Mouse (Mus musculus) kidney, postnatal 14 days (tissue): ENCODE data around the gene Cd79b.

ENCODE experiments used
- DNase-seq: peaks from one replicate; pipeline ENCODE4 v3.0.0; 2022; ENCODE audit warnings: mixed read lengths

Gene Cd79b

GRCm38 (mm10) chr11:106271794-106272643, 42.5 kb downstream of the Cd79b start:
- peak; percentile 51 for DNase-seq

- DNase-seq: no peak
These were observed 43.3 kb downstream of the Cd79b start for GRCm38 (mm10) chr11:106271131-106271793.

- DNase-seq: peak; percentile 50
These were observed 45.5 kb downstream of the Cd79b start for GRCm38 (mm10) chr11:106269060-106269431.

GRCm38 (mm10) chr11:106268326-106269059, 46.1 kb downstream of the Cd79b start:
- DNase-seq: peak; percentile 73

DNA sequence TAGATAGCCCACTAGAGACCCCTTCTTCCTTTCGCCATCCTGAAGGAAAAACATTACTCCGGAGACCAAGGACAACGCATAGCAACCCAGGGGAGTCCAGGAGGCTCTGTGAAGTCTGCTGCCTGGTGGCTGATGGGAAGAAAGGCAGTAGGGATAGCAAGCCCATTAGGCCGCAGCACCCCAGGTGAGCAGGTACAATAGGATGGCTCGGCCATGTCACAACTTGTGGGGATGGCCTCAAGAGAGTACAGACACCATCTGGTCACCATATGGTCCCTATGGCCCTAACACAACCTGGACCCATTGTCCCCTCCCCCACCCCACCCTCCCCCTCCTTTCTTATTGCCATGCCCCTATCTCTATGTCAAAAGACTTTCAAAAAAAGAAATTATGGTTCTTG, 46.7 kb downstream of the Cd79b start:
- DNase-seq: no peak

DNA sequence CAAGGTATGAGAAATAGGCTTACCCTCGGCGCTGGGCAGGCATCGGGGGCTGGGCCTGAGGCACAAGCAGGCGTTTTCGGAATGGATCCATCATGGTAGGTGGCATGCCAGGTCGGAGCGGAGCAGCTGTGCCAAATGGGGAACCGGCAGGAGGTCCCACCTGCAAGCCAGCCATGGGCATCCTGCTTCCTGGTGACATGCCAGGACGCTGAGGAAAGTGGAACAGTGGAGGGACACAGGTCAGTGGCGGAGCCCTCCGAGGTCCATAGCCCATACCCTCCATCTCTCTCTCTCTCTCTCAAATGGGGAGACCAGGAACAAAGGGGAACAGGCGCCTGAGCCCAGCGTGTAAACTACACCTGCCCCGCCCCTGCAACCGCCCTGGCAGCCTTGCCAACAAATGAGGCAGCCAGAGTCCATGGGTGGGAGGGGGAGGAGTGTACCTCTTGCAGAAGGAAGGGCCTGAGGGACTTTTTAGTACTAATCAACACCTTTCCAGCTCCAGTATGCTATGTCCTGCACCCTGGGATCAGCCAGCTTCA, 47.2 kb downstream of the Cd79b start:
- peak; percentile 64 for DNase-seq

- no peak for DNase-seq
These were observed 48.1 kb downstream of the Cd79b start for GRCm38 (mm10) chr11:106266431-106266830.

DNA sequence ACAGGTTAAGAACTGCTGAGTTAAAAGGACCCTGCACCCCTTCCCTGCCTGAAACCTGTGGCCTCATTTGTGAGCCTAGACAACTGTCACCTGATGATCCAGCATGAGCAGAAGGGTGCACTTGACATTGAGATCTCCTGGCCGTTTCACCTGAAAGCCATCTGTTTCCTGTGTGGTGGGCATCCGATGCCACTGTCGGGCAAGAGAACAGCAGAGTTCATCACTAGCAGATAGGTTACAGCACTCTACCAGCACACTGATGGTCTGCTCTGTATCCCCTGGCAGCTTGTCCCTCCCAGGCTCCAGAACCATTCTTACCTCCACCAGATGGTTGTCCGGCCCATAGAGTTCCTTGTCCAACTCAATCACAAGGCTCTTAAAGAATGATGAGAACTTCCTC, 49.0 kb downstream of the Cd79b start:
- DNase-seq: no peak

DNA sequence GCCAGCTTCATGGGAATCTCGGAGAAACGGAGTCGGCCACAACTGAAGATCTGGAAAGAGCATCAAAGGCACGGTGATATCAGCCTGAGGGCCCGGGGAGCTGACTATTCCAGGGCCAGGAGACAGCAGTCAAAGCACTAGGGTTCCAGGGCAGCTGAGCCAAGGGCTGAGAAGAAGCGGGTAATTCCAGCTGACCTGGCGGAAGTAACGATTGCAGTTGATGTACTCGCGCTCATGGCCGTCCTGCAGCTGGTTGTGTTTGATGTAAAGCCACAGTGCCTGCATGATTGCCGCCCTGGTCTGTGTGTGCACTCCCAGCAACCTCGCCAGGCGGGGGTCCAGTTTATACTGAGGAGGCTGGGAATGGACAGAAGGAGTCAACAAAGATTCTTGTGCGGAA, 49.6 kb downstream of the Cd79b start:
- no peak for DNase-seq

- no peak for DNase-seq
These were observed 50.6 kb downstream of the Cd79b start for GRCm38 (mm10) chr11:106263963-106264362.
